Mouse (Mus musculus) heart, postnatal 14 days (tissue): ENCODE measurements around the gene Cript. TPM values are rescaled to one million over a fixed set of nuclear protein-coding genes. Genes with fewer than 3 reads are reported as not detected.

Source experiments
- DNase-seq, 2 experiments: peaks; one replicate each; pipeline ENCODE4 v3.0.0; 2021 to 2022
- intact Hi-C: fragments of 180-260 bp; cut with DNase I; formaldehyde crosslinking; loops from one replicate; pipeline ENCODE4 v1.15.1; 2025
- total RNA-seq, 2 experiments: library from RNA; stranded (reverse); gene quantifications; 2 replicates each; pipeline ENCODE4 v1.2.3; 2021

The Cript gene
- total RNA-seq, 2 experiments from 2014 or later, result 44.2 to 47.3 TPM

DNA sequence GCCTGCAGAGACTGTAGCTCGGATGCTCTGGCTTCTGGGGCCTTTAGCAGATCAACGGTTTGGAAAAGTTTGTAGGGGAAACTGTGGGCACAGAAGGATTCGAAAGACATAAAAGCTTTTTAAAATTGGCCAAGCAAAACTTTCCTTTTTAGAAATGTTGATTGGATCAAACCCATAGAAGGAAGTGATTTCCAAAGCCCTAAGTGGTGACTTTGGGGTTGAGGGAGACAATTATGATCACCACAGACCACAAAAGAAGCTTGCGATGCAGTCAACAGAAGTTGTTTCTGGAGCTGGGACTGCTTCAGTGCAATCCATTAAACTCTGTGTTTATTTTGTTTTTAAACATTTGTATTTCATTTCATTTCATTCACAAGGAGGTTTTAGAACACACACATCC lies 57.2 kb downstream of the Cript start:
- intact Hi-C loops, result no loop called here

DNA sequence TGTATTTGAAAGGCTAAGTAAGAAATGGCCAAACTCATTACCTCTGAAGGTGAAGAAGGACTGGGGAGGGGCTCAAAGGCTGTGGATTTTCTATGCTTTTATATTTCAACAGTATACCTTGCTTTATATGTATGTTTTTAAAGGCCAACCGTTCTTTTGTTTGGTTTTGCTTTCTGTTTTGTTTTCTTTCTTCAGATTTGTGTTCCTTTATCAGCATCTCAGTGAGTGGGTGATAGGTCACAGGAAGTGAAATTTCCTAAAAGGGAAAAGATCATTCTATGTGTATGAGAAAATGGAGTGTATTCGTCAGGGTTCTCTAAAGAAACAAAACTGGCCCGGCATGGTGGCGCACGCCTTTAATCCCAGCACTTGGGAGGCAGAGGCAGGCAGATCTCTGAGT lies 58.3 kb downstream of the Cript start:
- intact Hi-C loops, result no loop called here

More for the DNA sequence above, 57.2 kb downstream of the Cript start:
- DNase-seq, result no peak

More for the DNA sequence above, 58.3 kb downstream of the Cript start:
- DNase-seq, result no peak

Other genes starting within 250 kb of the Cript start
- gene Tmem247, start 108.2 kb upstream of the Cript start, total RNA-seq, result not detected
- gene Atp6v1e2, start 77.7 kb upstream of the Cript start, total RNA-seq, result not detected
- 100 to 1,000 TPM; 165 to 168 TPM for gene Rhoq, start 62.5 kb upstream of the Cript start, total RNA-seq
- gene Pigf, start 144 bp upstream of the Cript start, total RNA-seq, result 1 to 10 TPM; 4.0 to 4.8 TPM
- gene Socs5, start 82.1 kb downstream of the Cript start, total RNA-seq, result 10 to 100 TPM; 30.3 to 32.8 TPM
- 10 to 100 TPM; 39.7 to 42.0 TPM for gene Mcfd2, start 240.4 kb downstream of the Cript start, total RNA-seq